Mouse (Mus musculus): ENCODE results near the gene Llgl1. TPM values are rescaled to one million over a fixed set of nuclear protein-coding genes. Genes with fewer than 3 reads are reported as not detected.

Gene Llgl1
- total and polyA plus RNA-seq, 2 experiments from 2014 or later, result 35.2 to 75.5 TPM

GRCm38 (mm10) chr11:60703131-60703530, 3.6 kb downstream of the Llgl1 start:
- H3K4me3 ChIP-seq (ENCODE audit: low read length), result no peak overlapping the region
- H3K36me3 ChIP-seq (ENCODE audit: insufficient read depth, low read length), result peaks cover 30% of the 10 kb centered on the region
- no peak overlapping the region for H3K9ac ChIP-seq (replicated peaks; ENCODE audit: low read length)
- DNase-seq (ENCODE audit: low spot score), result peak; percentile 90
- peak; percentile 83 for TF ChIP-seq CTCF (IDR thresholded peaks at IDR 0.05; ENCODE audit: low read depth)
- H3K9me3 ChIP-seq (ENCODE audit: low read length), result no peaks in the 10 kb centered on the region
- 0 out of 2 replicates have a peak overlapping the region, but pooled peaks have one; percentile 15 for H3K27ac ChIP-seq
- no peak overlapping the region for H3K4me2 ChIP-seq (ENCODE audit: low read depth, low read length)
- no peaks in the 10 kb centered on the region for H3K27me3 ChIP-seq (ENCODE audit: insufficient read depth, low read length)
- H3K4me1 ChIP-seq (ENCODE audit: insufficient read depth, low read length), result peaks cover 23% of the 10 kb centered on the region; the same call in 1 of the 2 replicates
- peak; percentile 61 for ATAC-seq
- WGBS, result 10% methylated on average over 4 of the region's 4 CpGs

GRCm38 (mm10) chr11:60704023-60704880, 4.7 kb downstream of the Llgl1 start:
- WGBS, result 87% methylated on average over 19 of the region's 19 CpGs

GRCm38 (mm10) chr11:60705255-60705654, 5.7 kb downstream of the Llgl1 start:
- H3K4me1 ChIP-seq (ENCODE audit: insufficient read depth, low read length), result peaks cover 14% of the 10 kb centered on the region; the same call in 1 of the 2 replicates
- ATAC-seq (no peak), DNase-seq (ENCODE audit: low spot score) (no peak)
- no peak overlapping the region for H3K9ac ChIP-seq (replicated peaks; ENCODE audit: low read length)
- no peak overlapping the region for H3K4me3 ChIP-seq (ENCODE audit: low read length)
- no peaks in the 10 kb centered on the region for H3K9me3 ChIP-seq (ENCODE audit: low read length)
- no peak for TF ChIP-seq CTCF (IDR thresholded peaks at IDR 0.05; ENCODE audit: low read depth)
- no peak overlapping the region for H3K27ac ChIP-seq
- peaks cover 51% of the 10 kb centered on the region for H3K36me3 ChIP-seq (ENCODE audit: insufficient read depth, low read length)
- WGBS, result 86% methylated on average over 3 of the region's 3 CpGs
- no peak overlapping the region for H3K4me2 ChIP-seq (ENCODE audit: low read depth, low read length)
- H3K27me3 ChIP-seq (ENCODE audit: insufficient read depth, low read length), result no peaks in the 10 kb centered on the region

More at GRCm38 (mm10) chr11:60704023-60704880, 4.7 kb downstream of the Llgl1 start:
- DNase-seq (ENCODE audit: low spot score) (peak; percentile 34), ATAC-seq (no peak)
- Histone ChIP-seq H3K36me3 (ENCODE audit: insufficient read depth, low read length) (peaks cover 41% of the 10 kb centered on the region), H3K4me2 (ENCODE audit: low read depth, low read length) (no peak overlapping the region), H3K9me3 (ENCODE audit: low read length) (no peaks in the 10 kb centered on the region), H3K4me3 (ENCODE audit: low read length) (no peak overlapping the region), H3K27ac (no peak overlapping the region), H3K27me3 (ENCODE audit: insufficient read depth, low read length) (no peaks in the 10 kb centered on the region), H3K9ac (replicated peaks; ENCODE audit: low read length) (no peak overlapping the region), H3K4me1 (ENCODE audit: insufficient read depth, low read length) (peaks cover 14% of the 10 kb centered on the region; the same call in 1 of the 2 replicates)
- no peak for TF ChIP-seq CTCF (IDR thresholded peaks at IDR 0.05; ENCODE audit: low read depth)

- Histone ChIP-seq H3K4me2 (ENCODE audit: low read depth, low read length) (no peak overlapping the region), H3K4me1 (ENCODE audit: insufficient read depth, low read length) (peaks cover 10% of the 10 kb centered on the region; the same call in 1 of the 2 replicates), H3K4me3 (ENCODE audit: low read length) (no peak overlapping the region), H3K9me3 (ENCODE audit: low read length) (no peaks in the 10 kb centered on the region), H3K9ac (replicated peaks; ENCODE audit: low read length) (no peak overlapping the region), H3K27ac (no peak overlapping the region), H3K36me3 (ENCODE audit: insufficient read depth, low read length) (peaks cover 58% of the 10 kb centered on the region), H3K27me3 (ENCODE audit: insufficient read depth, low read length) (no peaks in the 10 kb centered on the region)
- ATAC-seq (no peak), DNase-seq (ENCODE audit: low spot score) (no peak)
- WGBS, result 92% methylated on average over 7 of the region's 7 CpGs
- TF ChIP-seq CTCF (IDR thresholded peaks at IDR 0.05; ENCODE audit: low read depth), result no peak
Measured at GRCm38 (mm10) chr11:60706076-60706475, 6.6 kb downstream of the Llgl1 start.

- Histone ChIP-seq H3K9me3 (ENCODE audit: low read length) (no peaks in the 10 kb centered on the region), H3K4me2 (ENCODE audit: low read depth, low read length) (no peak overlapping the region), H3K4me1 (ENCODE audit: insufficient read depth, low read length) (peaks cover 7% of the 10 kb centered on the region; the same call in 1 of the 2 replicates), H3K9ac (replicated peaks; ENCODE audit: low read length) (no peak overlapping the region), H3K4me3 (ENCODE audit: low read length) (no peak overlapping the region), H3K27ac (no peak overlapping the region), H3K27me3 (ENCODE audit: insufficient read depth, low read length) (no peaks in the 10 kb centered on the region), H3K36me3 (ENCODE audit: insufficient read depth, low read length) (peaks cover 65% of the 10 kb centered on the region)
- DNase-seq (ENCODE audit: low spot score) (no peak), ATAC-seq (no peak)
- WGBS, result 90% methylated on average over 14 of the region's 14 CpGs
- TF ChIP-seq CTCF (IDR thresholded peaks at IDR 0.05; ENCODE audit: low read depth), result no peak
Measured at GRCm38 (mm10) chr11:60706696-60707480, 7.4 kb downstream of the Llgl1 start.

GRCm38 (mm10) chr11:60707672-60708071, 8.1 kb downstream of the Llgl1 start:
- ATAC-seq (no peak), DNase-seq (ENCODE audit: low spot score) (no peak)
- no peaks in the 10 kb centered on the region for H3K9me3 ChIP-seq (ENCODE audit: low read length)
- peaks cover 7% of the 10 kb centered on the region; the same call in 1 of the 2 replicates for H3K4me1 ChIP-seq (ENCODE audit: insufficient read depth, low read length)
- H3K9ac ChIP-seq (replicated peaks; ENCODE audit: low read length), result no peak overlapping the region
- peaks cover 73% of the 10 kb centered on the region for H3K36me3 ChIP-seq (ENCODE audit: insufficient read depth, low read length)
- no peak overlapping the region for H3K4me2 ChIP-seq (ENCODE audit: low read depth, low read length)
- no peaks in the 10 kb centered on the region for H3K27me3 ChIP-seq (ENCODE audit: insufficient read depth, low read length)
- H3K27ac ChIP-seq, result no peak overlapping the region
- 66% methylated on average over 3 of the region's 3 CpGs for WGBS
- H3K4me3 ChIP-seq (ENCODE audit: low read length), result no peak overlapping the region
- TF ChIP-seq CTCF (IDR thresholded peaks at IDR 0.05; ENCODE audit: low read depth), result no peak

Measured in hindbrain, postnatal 0 days (tissue).